Comparison of ENCODE assay signal across 24 mouse cellular contexts in the genomic region with DNA sequence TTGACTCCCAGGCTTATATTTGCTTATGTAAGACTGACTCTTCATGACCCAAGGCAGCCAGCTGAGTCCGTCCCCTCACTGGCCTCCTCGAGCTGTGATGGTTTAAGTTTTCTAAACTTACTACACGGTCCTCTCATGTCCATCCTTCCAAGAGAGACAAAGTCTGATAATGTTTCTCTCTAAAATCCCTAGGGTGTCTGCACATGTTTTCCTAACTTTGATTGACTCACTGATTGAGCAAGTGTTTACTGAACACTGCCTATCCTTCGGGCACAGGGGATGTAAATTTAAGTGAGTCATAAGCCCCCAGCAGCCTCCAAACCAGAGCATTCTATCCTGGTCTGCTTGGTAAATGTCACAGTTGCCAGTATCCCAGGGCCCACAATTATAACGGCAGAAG.
A peak's percentile ranks its signal among the peaks of the same experiment; 100 is the strongest.
DNase-seq lines count a peak whose midpoint lies in the region; ATAC-seq and TF ChIP-seq lines count a peak whose summit lies in the region.
"Had no signal": no experiment of that assay in that cellular context is flagged by ENCODE, and none has a peak within 500 bp of the region (broad histone marks: within the 10 kb centered on the region; RNA-seq: fewer than 3 reads in every experiment).

No protein-coding gene starts in this region.

- peak overlapping the region; percentile 87; the same call in 1 of the 2 replicates for H3K27ac ChIP-seq in heart, embryonic 12.5 days (ENCODE audit: poor library complexity, severe bottlenecking)
- H3K27ac ChIP-seq in liver, adult 2 months (replicated peaks; ENCODE audit: insufficient read depth, low read depth, low read length), result no peak overlapping the region
- H3K27ac ChIP-seq in liver, embryonic 11.5 days (ENCODE audit: low read depth, low read length), result no peak overlapping the region
- H3K27ac ChIP-seq: embryonic facial prominence, embryonic 10.5 days; embryonic facial prominence, embryonic 13.5 days; forebrain, embryonic 12.5 days; forebrain, embryonic 15.5 days; hindbrain, embryonic 12.5 days; hindbrain, embryonic 15.5 days had no signal

- 55% methylated on average over 5 of the region's 5 CpGs for WGBS in heart, embryonic 12.5 days
- WGBS in liver, adult 2 months, result 33% methylated on average over 5 of the region's 5 CpGs
- 63% methylated on average over 5 of the region's 5 CpGs for whole genome bisulfite sequencing in liver, embryonic 11.5 days

- no peak for TF ChIP-seq CTCF in liver, adult 2 months (IDR thresholded peaks at IDR 0.05; ENCODE audit: low read depth, low read length)

- H3K4me2 ChIP-seq in heart, embryonic 12.5 days, result no peak overlapping the region
- no peak overlapping the region for H3K4me2 ChIP-seq in liver, embryonic 11.5 days
- H3K4me2 ChIP-seq in myocyte (ENCODE audit: low read depth), result no peak overlapping the region
- H3K4me2 ChIP-seq: embryonic facial prominence, embryonic 13.5 days; forebrain, embryonic 12.5 days; forebrain, embryonic 15.5 days; hindbrain, embryonic 12.5 days; hindbrain, embryonic 15.5 days had no signal

- no peak for ATAC-seq in heart, embryonic 12.5 days (ENCODE audit: insufficient number of reproducible peaks, low FRiP score)
- ATAC-seq in liver, embryonic 11.5 days (replicated peaks; ENCODE audit: low FRiP score), result no peak
- ATAC-seq: activated CD4-positive, CD25-positive, alpha-beta regulatory T cell, adult 4 months; CD4-positive, CD25-positive, alpha-beta regulatory T cell, adult 4 months; forebrain, embryonic 15.5 days had no signal

- TF ChIP-seq POLR2A in liver, adult 2 months (IDR thresholded peaks at IDR 0.05; ENCODE audit: extremely low read depth, insufficient read depth, low read length), result no peak
- no peak for TF ChIP-seq POLR2A in myocyte (IDR thresholded peaks at IDR 0.05; ENCODE audit: insufficient read length, low read depth)

- no peaks in the 10 kb centered on the region for H3K79me2 ChIP-seq in liver, adult 2 months (ENCODE audit: control insufficient read depth, insufficient read depth, low read length)
- no peaks in the 10 kb centered on the region for H3K79me2 ChIP-seq in myocyte (ENCODE audit: control insufficient read depth, insufficient read depth)

- no peak for DNase-seq in heart, adult 11 months
- DNase-seq in liver, adult 2 months (ENCODE audit: extremely low read depth, low read depth, low spot score), result peak; percentile 74
- no peak for DNase-seq in liver, embryonic 11.5 days (ENCODE audit: low spot score)
- DNase-seq in 3T3-L1 (ENCODE audit: low read depth, low spot score), result peak; percentile 43
- DNase-seq in testis, postnatal 14 days (ENCODE audit: low spot score), result no peak
- DNase-seq: adrenal gland, adult 8-10 months; adrenal gland, postnatal 25 days; cerebellum, adult 11-12 months; cerebellum, adult 8-10 months; cerebellum, postnatal 10 days; cerebellum, postnatal 36 days; embryo, embryonic 11 days; gastrocnemius, postnatal 25 days had no signal

- H3K9me3 ChIP-seq in heart, embryonic 12.5 days (replicated peaks), result no peaks in the 10 kb centered on the region
- no peaks in the 10 kb centered on the region for H3K9me3 ChIP-seq in liver, embryonic 11.5 days (ENCODE audit: control insufficient read depth, low read length)
- H3K9me3 ChIP-seq: embryonic facial prominence, embryonic 10.5 days; embryonic facial prominence, embryonic 13.5 days; forebrain, embryonic 12.5 days; forebrain, embryonic 15.5 days; hindbrain, embryonic 12.5 days; hindbrain, embryonic 15.5 days had no signal

- no peak overlapping the region for H3K4me3 ChIP-seq in heart, embryonic 12.5 days
- H3K4me3 ChIP-seq in liver, adult 2 months (ENCODE audit: insufficient read depth, low read depth, low read length), result no peak overlapping the region
- H3K4me3 ChIP-seq in liver, embryonic 11.5 days (ENCODE audit: low read depth, low read length), result no peak overlapping the region
- no peak overlapping the region for H3K4me3 ChIP-seq in myocyte
- H3K4me3 ChIP-seq: embryonic facial prominence, embryonic 10.5 days; embryonic facial prominence, embryonic 13.5 days; erythroblast, embryonic 14.5 days; forebrain, embryonic 12.5 days; forebrain, embryonic 15.5 days; hindbrain, embryonic 12.5 days; hindbrain, embryonic 15.5 days had no signal

- no peaks in the 10 kb centered on the region for H3K27me3 ChIP-seq in heart, embryonic 12.5 days (replicated peaks)
- H3K27me3 ChIP-seq in liver, adult 2 months (ENCODE audit: control insufficient read depth, insufficient read depth, low read length), result no peaks in the 10 kb centered on the region
- H3K27me3 ChIP-seq in liver, embryonic 11.5 days (replicated peaks; ENCODE audit: control insufficient read depth, insufficient read depth, low read length), result no peaks in the 10 kb centered on the region
- no peaks in the 10 kb centered on the region for H3K27me3 ChIP-seq in myocyte (ENCODE audit: control insufficient read depth, insufficient read depth, insufficient read length)
- H3K27me3 ChIP-seq: embryonic facial prominence, embryonic 13.5 days; forebrain, embryonic 12.5 days; forebrain, embryonic 15.5 days; hindbrain, embryonic 12.5 days; hindbrain, embryonic 15.5 days had no signal

- H3K9ac ChIP-seq in heart, embryonic 12.5 days, result no peak overlapping the region
- no peak overlapping the region for H3K9ac ChIP-seq in liver, adult 2 months (ENCODE audit: low read depth, low read length)
- H3K9ac ChIP-seq in liver, embryonic 11.5 days (ENCODE audit: low read depth, low read length), result no peak overlapping the region
- H3K9ac ChIP-seq: embryonic facial prominence, embryonic 13.5 days; forebrain, embryonic 12.5 days; forebrain, embryonic 15.5 days; hindbrain, embryonic 12.5 days; hindbrain, embryonic 15.5 days had no signal

- no peak overlapping the region for H3ac ChIP-seq in myocyte (ENCODE audit: control insufficient read depth, insufficient read length)

- peaks cover 64% of the 10 kb centered on the region for H3K4me1 ChIP-seq in heart, embryonic 12.5 days (replicated peaks)
- peaks cover 11% of the 10 kb centered on the region for H3K4me1 ChIP-seq in liver, adult 2 months (ENCODE audit: control insufficient read depth, insufficient read depth, low read length)
- H3K4me1 ChIP-seq in liver, embryonic 11.5 days (replicated peaks; ENCODE audit: control insufficient read depth, insufficient read depth, low read length), result no peaks in the 10 kb centered on the region

- peaks cover 4% of the 10 kb centered on the region; the same call in 1 of the 2 replicates for H3K36me3 ChIP-seq in heart, embryonic 12.5 days
- no peaks in the 10 kb centered on the region for H3K36me3 ChIP-seq in liver, adult 2 months (ENCODE audit: control insufficient read depth, insufficient read depth, low read length)
- H3K36me3 ChIP-seq in liver, embryonic 11.5 days (ENCODE audit: control insufficient read depth, insufficient read depth, low read length), result no peaks in the 10 kb centered on the region
- no peaks in the 10 kb centered on the region for H3K36me3 ChIP-seq in myocyte (ENCODE audit: control insufficient read depth, insufficient read depth)
- H3K36me3 ChIP-seq: embryonic facial prominence, embryonic 10.5 days; embryonic facial prominence, embryonic 13.5 days; forebrain, embryonic 12.5 days; forebrain, embryonic 15.5 days; hindbrain, embryonic 12.5 days; hindbrain, embryonic 15.5 days had no signal

TF ChIP-seq in myocyte, 11 proteins besides CTCF, POLR2A, EP300 and RAD21:
- TF ChIP-seq CEBPB (IDR thresholded peaks at IDR 0.05; ENCODE audit: insufficient read depth, poor library complexity, severe bottlenecking) (0 out of 2 replicates have a peak, but pooled peaks have one; percentile 9), MYOG (IDR thresholded peaks at IDR 0.05; ENCODE audit: control insufficient read depth in 1 of 3, insufficient read depth in 1 of 3, insufficient read length in 2 of 3, low read depth in 2 of 3) (no peak)
TF ChIP-seq in myocyte: peak in this region for 1.

Comparison
In these comparisons a context has a peak if more than half of its experiments do, and no peak if none do; other contexts are left out.
1. DNase-seq: peak in liver, adult 2 months (single experiment) and 3T3-L1 (single experiment); none in heart, adult 11 months (single experiment), liver, embryonic 11.5 days (single experiment) and testis, postnatal 14 days (single experiment).